Mouse (Mus musculus) midbrain, embryonic 15.5 days (tissue): ENCODE data around the gene Mtfmt. TPM values are rescaled to one million over a fixed set of nuclear protein-coding genes. Genes with fewer than 3 reads are reported as not detected.

Experiments used
- ATAC-seq: fragments of 200-750 bp; cut with Nextera tagmentation; replicated peaks from 2 replicates; pipeline ENCODE4 v1.8.0; 2017; ENCODE audit warnings: moderate TSS enrichment
- H3K27ac ChIP-seq: fragments of 300-500 bp; sonication (generic); 2 replicates; pipeline ENCODE4 v1.5.1; 2015; ENCODE audit warnings: mild to moderate bottlenecking, inconsistent platforms
- H3K27me3 ChIP-seq: fragments of 300-500 bp; sonication (generic); replicated peaks from 2 replicates; pipeline ENCODE4 v1.6.1; 2015; ENCODE audit warnings: inconsistent platforms
- H3K36me3 ChIP-seq: fragments of 300-500 bp; sonication (generic); replicated peaks from 2 replicates; pipeline ENCODE4 v1.6.1; 2015; ENCODE audit warnings: inconsistent platforms
- H3K4me1 ChIP-seq: fragments of 300-500 bp; sonication (generic); 2 replicates; pipeline ENCODE4 v1.6.1; 2015; ENCODE audit warnings: inconsistent platforms
- H3K4me2 ChIP-seq: fragments of 300-500 bp; sonication (generic); 2 replicates; pipeline ENCODE4 v1.6.1; 2015; ENCODE audit warnings: inconsistent platforms, mild to moderate bottlenecking, moderate library complexity
- H3K4me3 ChIP-seq: fragments of 300-500 bp; sonication (generic); 2 replicates; pipeline ENCODE4 v1.5.1; 2015; ENCODE audit warnings: mild to moderate bottlenecking, inconsistent platforms
- H3K9ac ChIP-seq: fragments of 300-500 bp; sonication (generic); 2 replicates; pipeline ENCODE4 v1.6.1; 2015; ENCODE audit warnings: mild to moderate bottlenecking, inconsistent platforms
- H3K9me3 ChIP-seq: fragments of 300-500 bp; sonication (generic); 2 replicates; pipeline ENCODE4 v1.6.1; 2016; ENCODE audit warnings: inconsistent platforms
- WGBS: fragments of 180-500 bp; shearing (Covaris S2); methylation state at CpG from one replicate; pipeline ENCODE4 v1.1.7; 2015; ENCODE audit warnings: mixed read lengths; 5-methylcytosine and 5-hydroxymethylcytosine counted together
- polyA plus RNA-seq: library from polyadenylated mRNA; unstranded; fragments of >200 nt; fragmentation: Nextera tagmentation; extraction: Ambion mirVana; gene quantifications from 2 replicates; pipeline ENCODE4 v1.2.1, GENCODE M21; 2015

Mtfmt gene
- polyA plus RNA-seq: 21.4 and 24.7 TPM in 2 replicates

GRCm38 (mm10) chr9:65435671-65436301, at the start of gene Mtfmt:
Gene Mtfmt, plus strand, starts transcription at chr9:65435782.
- peak; percentile 96 for ATAC-seq
- Histone ChIP-seq H3K4me3 (peak within 1 kb of the TSS; percentile 70), H3K9me3 (no peaks in the 10 kb centered on the region), H3K27me3 (no peaks in the 10 kb centered on the region), H3K27ac (peak within 1 kb of the TSS; percentile 57), H3K9ac (peak within 1 kb of the TSS; percentile 74), H3K36me3 (peaks cover 7% of the 10 kb centered on the region; the same call in 1 of the 2 replicates), H3K4me1 (peaks cover 12% of the 10 kb centered on the region), H3K4me2 (peak within 1 kb of the TSS; percentile 51)
- under 1% methylated on average over 54 of the region's 54 CpGs for WGBS

GRCm38 (mm10) chr9:65386373-65387140, 49.0 kb upstream of the Mtfmt start:
- ATAC-seq: no peak
- WGBS: 42% methylated on average over 8 of the region's 8 CpGs
- H3K9me3 ChIP-seq: 0 out of 2 replicates have a peak, but pooled peaks cover 3% of the 10 kb centered on the region

GRCm38 (mm10) chr9:65390752-65391612, 44.6 kb upstream of the Mtfmt start:
- Histone ChIP-seq H3K9ac (no peak overlapping the region), H3K4me2 (peak overlapping the region; percentile 53), H3K36me3 (no peaks in the 10 kb centered on the region), H3K27me3 (peaks cover 37% of the 10 kb centered on the region), H3K27ac (no peak overlapping the region), H3K9me3 (0 out of 2 replicates have a peak, but pooled peaks cover 3% of the 10 kb centered on the region), H3K4me1 (peaks cover 8% of the 10 kb centered on the region; the same call in 1 of the 2 replicates), H3K4me3 (peak overlapping the region; percentile 39)
- WGBS: 19% methylated on average over 95 of the region's 96 CpGs
- ATAC-seq: peak; percentile 62; the same call in 1 of the 2 replicates

More at GRCm38 (mm10) chr9:65386373-65387140, 49.0 kb upstream of the Mtfmt start:
- Histone ChIP-seq H3K27me3 (peaks cover 26% of the 10 kb centered on the region), H3K4me1 (peaks cover 8% of the 10 kb centered on the region; the same call in 1 of the 2 replicates), H3K9ac (no peak overlapping the region), H3K27ac (no peak overlapping the region), H3K4me2 (no peak overlapping the region), H3K4me3 (no peak overlapping the region), H3K36me3 (no peaks in the 10 kb centered on the region)

- Histone ChIP-seq H3K27ac (no peak within 1 kb of the TSS), H3K36me3 (no peaks in the 10 kb centered on the region), H3K4me2 (peak within 1 kb of the TSS; percentile 53), H3K27me3 (peaks cover 37% of the 10 kb centered on the region), H3K9ac (no peak within 1 kb of the TSS), H3K4me1 (peaks cover 8% of the 10 kb centered on the region; the same call in 1 of the 2 replicates), H3K4me3 (peak within 1 kb of the TSS; percentile 39), H3K9me3 (0 out of 2 replicates have a peak, but pooled peaks cover 3% of the 10 kb centered on the region)
- 48% methylated on average over 8 of the region's 8 CpGs for WGBS
- no peak for ATAC-seq
Measured at GRCm38 (mm10) chr9:65391613-65391964, 44.0 kb upstream of the Mtfmt start, which contains the start of gene Kbtbd13. Gene Kbtbd13, minus strand, starts transcription at chr9:65391652.

- ATAC-seq: no peak
- no peak overlapping the region for H3K4me3 ChIP-seq
- H3K36me3 ChIP-seq: no peaks in the 10 kb centered on the region
- no peak overlapping the region for H3K4me2 ChIP-seq
- H3K27ac ChIP-seq: no peak overlapping the region
- no peak overlapping the region for H3K9ac ChIP-seq
- peaks cover 37% of the 10 kb centered on the region for H3K27me3 ChIP-seq
- WGBS: 29% methylated on average over 6 of the region's 6 CpGs
- peaks cover 8% of the 10 kb centered on the region; the same call in 1 of the 2 replicates for H3K4me1 ChIP-seq
- 0 out of 2 replicates have a peak, but pooled peaks cover 3% of the 10 kb centered on the region for H3K9me3 ChIP-seq
Measured at GRCm38 (mm10) chr9:65392638-65393364, 42.8 kb upstream of the Mtfmt start.

DNA sequence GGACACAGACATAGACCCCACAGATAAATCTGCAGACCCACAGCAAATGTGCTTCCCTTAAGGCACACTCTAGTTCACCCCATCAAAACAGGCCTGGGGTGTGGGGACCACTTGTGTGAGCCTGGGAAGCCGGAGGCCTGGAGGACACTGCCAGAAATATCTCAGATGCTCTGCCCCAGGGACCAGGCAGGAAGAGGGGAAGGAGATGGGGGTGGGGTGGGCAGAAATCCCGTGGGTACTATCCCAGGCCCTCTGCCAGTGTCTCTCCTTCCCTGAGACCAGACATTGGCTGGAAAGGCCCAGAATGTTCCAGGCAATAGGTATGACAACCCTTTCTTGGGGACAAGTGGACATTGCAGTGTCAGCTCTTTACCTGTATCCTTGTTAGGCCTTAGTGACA, 42.0 kb upstream of the Mtfmt start:
- peaks cover 15% of the 10 kb centered on the region for H3K4me1 ChIP-seq
- H3K27me3 ChIP-seq: peaks cover 37% of the 10 kb centered on the region
- H3K9me3 ChIP-seq: 0 out of 2 replicates have a peak, but pooled peaks cover 3% of the 10 kb centered on the region
- H3K4me3 ChIP-seq: no peak overlapping the region
- no peak overlapping the region for H3K4me2 ChIP-seq
- 54% methylated on average over 2 of the region's 2 CpGs for WGBS
- H3K27ac ChIP-seq: no peak overlapping the region
- H3K9ac ChIP-seq: no peak overlapping the region
- no peak for ATAC-seq
- no peaks in the 10 kb centered on the region for H3K36me3 ChIP-seq

DNA sequence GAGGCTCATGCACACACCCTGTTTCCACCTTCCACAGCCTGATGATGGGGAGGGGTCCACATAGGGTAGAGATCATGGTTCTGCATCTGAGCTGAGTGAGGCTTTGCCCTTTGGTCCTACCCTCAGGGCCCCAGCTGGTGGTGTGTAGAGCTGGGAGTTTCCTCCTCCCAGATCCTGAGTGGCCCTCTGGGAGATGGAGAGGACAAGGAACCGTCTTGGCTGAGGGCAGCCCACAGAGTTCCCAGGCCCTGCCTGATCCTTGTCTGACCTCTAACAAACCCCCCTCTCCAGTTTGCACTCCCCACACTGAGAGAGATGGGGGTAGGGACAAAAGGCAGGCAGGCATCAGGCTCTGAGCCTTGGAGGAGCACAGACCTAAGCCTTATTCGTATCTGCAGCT, 41.2 kb upstream of the Mtfmt start:
- Histone ChIP-seq H3K9ac (no peak overlapping the region), H3K4me1 (peaks cover 17% of the 10 kb centered on the region), H3K4me3 (no peak overlapping the region), H3K27me3 (peaks cover 31% of the 10 kb centered on the region), H3K36me3 (no peaks in the 10 kb centered on the region), H3K27ac (no peak overlapping the region), H3K9me3 (0 out of 2 replicates have a peak, but pooled peaks cover 3% of the 10 kb centered on the region), H3K4me2 (no peak overlapping the region)
- 68% methylated on average over 2 of the region's 2 CpGs for WGBS
- no peak for ATAC-seq

DNA sequence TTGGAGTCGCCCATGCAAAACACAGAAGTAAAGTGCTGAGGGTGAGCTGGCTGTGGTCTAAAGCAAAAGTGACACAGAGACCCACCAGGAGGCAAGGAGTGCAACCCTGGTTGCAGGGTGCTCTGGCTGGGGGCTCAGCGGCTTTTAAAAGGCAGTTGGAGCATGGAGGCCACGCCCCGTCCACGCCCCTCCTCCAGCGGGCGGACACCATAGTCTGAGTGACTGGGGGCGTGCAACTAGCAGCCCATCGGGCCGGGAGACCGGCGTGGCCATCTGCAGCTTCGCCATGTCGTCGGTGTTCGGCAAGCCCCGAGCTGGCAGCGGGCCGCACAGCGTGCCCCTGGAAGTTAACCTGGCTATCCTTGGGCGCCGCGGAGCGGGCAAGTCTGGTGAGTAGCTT, 37.3 kb upstream of the Mtfmt start, which contains the start of gene Rasl12:
Gene Rasl12 (plus strand): TSS at position 228 of the 400 bp plus-strand sequence.
- H3K4me2 ChIP-seq: peak within 1 kb of the TSS; percentile 64

GRCm38 (mm10) chr9:65399934-65400333, 35.6 kb upstream of the Mtfmt start:
- ATAC-seq: no peak
- H3K27ac ChIP-seq: no peak overlapping the region
- H3K9ac ChIP-seq: no peak overlapping the region
- no peaks in the 10 kb centered on the region for H3K27me3 ChIP-seq
- no peak overlapping the region for H3K4me2 ChIP-seq
- H3K9me3 ChIP-seq: no peaks in the 10 kb centered on the region
- no peak overlapping the region for H3K4me3 ChIP-seq
- WGBS: 83% methylated on average over 6 of the region's 6 CpGs
- H3K4me1 ChIP-seq: peaks cover 9% of the 10 kb centered on the region
- H3K36me3 ChIP-seq: no peaks in the 10 kb centered on the region

More for the DNA sequence above, 37.3 kb upstream of the Mtfmt start, which contains the start of gene Rasl12:
- H3K27me3 ChIP-seq: no peaks in the 10 kb centered on the region
- no peaks in the 10 kb centered on the region for H3K36me3 ChIP-seq
- peak within 1 kb of the TSS; percentile 52 for H3K9ac ChIP-seq
- ATAC-seq: peak; percentile 62
- under 1% methylated on average over 23 of the region's 24 CpGs for WGBS
- peak within 1 kb of the TSS; percentile 46 for H3K4me3 ChIP-seq
- H3K27ac ChIP-seq: no peak within 1 kb of the TSS
- peaks cover 9% of the 10 kb centered on the region for H3K4me1 ChIP-seq
- no peaks in the 10 kb centered on the region for H3K9me3 ChIP-seq

DNA sequence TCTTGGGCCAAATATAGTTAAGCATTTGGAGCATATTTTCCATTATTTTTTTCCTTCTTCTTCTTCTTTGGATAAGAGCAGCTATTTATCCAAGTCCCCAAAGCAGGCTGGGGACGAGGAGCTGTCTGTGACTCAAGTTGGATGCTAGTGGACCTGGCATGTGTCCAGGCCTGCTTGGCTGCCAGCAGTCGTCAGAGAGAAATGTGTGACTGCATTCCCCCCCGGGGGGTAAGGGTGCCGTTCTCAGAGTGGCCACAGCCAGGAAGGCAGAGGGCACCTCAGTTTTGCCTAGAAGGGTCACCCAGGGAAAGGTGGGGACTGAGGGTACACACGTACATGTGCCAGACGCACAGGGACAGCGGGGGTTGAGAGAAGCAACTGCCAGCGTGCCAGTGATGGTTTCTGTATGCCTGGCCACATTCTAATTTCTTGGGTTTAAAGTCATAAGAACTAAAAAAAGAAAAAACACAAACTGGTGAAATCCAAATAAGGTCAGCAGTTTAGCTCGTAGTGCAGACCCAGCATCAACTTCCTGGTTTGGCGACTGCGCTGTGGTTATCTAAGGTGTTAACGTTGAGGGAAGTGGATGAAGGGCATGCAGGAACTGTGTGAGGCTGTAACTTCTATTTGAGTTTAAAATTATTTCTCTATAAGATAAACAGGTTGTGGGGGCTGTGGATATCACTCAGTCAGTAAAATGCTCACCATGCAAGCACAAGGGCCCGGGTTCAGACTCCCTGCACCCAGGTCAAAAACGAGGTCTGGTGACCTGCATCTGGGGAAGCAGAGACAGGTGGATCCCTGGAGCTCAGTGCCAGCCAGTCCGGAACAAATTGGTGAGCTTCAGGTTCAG, 31.0 kb upstream of the Mtfmt start:
- Histone ChIP-seq H3K4me3 (no peak overlapping the region), H3K4me2 (no peak overlapping the region), H3K9ac (no peak overlapping the region), H3K4me1 (no peaks in the 10 kb centered on the region), H3K27me3 (no peaks in the 10 kb centered on the region), H3K27ac (no peak overlapping the region), H3K9me3 (no peaks in the 10 kb centered on the region), H3K36me3 (no peaks in the 10 kb centered on the region)
- no peak for ATAC-seq
- 74% methylated on average over 15 of the region's 15 CpGs for WGBS

- H3K27ac ChIP-seq: no peak overlapping the region
- no peaks in the 10 kb centered on the region for H3K27me3 ChIP-seq
- ATAC-seq: no peak
- no peaks in the 10 kb centered on the region for H3K36me3 ChIP-seq
- H3K9ac ChIP-seq: no peak overlapping the region
- H3K4me2 ChIP-seq: no peak overlapping the region
- no peaks in the 10 kb centered on the region for H3K9me3 ChIP-seq
- no peaks in the 10 kb centered on the region for H3K4me1 ChIP-seq
- H3K4me3 ChIP-seq: no peak overlapping the region
- 82% methylated on average over 2 of the region's 2 CpGs for WGBS
Measured at GRCm38 (mm10) chr9:65405184-65405449, 30.5 kb upstream of the Mtfmt start.
